Mouse (Mus musculus): ENCODE results near the gene Impdh1. TPM values are rescaled to one million over a fixed set of nuclear protein-coding genes. Genes with fewer than 3 reads are reported as not detected.
A peak's percentile ranks its signal among the peaks of the same experiment; 100 is the strongest.
"Not testable (repeated sequence)": the region's sequence is repeated elsewhere in the genome, so short reads cannot be mapped to it uniquely, and the experiment has no call there.

The Impdh1 gene
- polyA plus RNA-seq, 1 experiment = 52.9 TPM

DNA sequence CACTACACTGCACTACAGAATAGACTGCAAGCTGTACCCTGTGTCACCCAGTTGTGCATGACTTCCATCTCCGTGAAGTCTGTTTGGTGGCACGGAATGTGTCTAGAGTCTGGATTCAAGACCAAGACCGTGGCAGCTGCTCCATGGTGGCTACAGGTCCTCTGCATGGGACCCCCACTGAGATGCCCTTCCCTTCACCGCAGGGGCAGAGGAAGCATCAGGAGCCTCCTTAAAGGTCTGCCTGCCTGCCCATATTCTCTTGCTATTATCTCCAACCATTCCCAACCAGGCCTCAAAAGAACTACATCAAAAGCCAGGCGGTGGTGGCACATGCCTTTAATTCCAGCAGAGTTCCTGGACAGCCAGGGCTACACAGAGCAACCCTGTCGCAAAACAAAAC is 14.2 kb upstream of the Impdh1 start:
- 37% methylated on average over 6 of the region's 6 CpGs for WGBS
- H3K4me3 ChIP-seq (replicated peaks; ENCODE audit: insufficient read depth, low read depth, low read length) = no peak overlapping the region
- no peak for DNase-seq
- no peaks in the 10 kb centered on the region for H3K27me3 ChIP-seq (ENCODE audit: control insufficient read depth, insufficient read depth, low read length)
- TF ChIP-seq POLR2A (IDR thresholded peaks at IDR 0.05; ENCODE audit: borderline replicate concordance, insufficient read depth, low read length) = no peak
- no peak for TF ChIP-seq CTCF (IDR thresholded peaks at IDR 0.05; ENCODE audit: borderline replicate concordance, insufficient read depth, low read depth, low read length)
- no peak overlapping the region for H3K27ac ChIP-seq (ENCODE audit: insufficient read depth, low read length)
- H3K4me1 ChIP-seq (ENCODE audit: control insufficient read depth, insufficient read depth, low read length) = no peaks in the 10 kb centered on the region

DNA sequence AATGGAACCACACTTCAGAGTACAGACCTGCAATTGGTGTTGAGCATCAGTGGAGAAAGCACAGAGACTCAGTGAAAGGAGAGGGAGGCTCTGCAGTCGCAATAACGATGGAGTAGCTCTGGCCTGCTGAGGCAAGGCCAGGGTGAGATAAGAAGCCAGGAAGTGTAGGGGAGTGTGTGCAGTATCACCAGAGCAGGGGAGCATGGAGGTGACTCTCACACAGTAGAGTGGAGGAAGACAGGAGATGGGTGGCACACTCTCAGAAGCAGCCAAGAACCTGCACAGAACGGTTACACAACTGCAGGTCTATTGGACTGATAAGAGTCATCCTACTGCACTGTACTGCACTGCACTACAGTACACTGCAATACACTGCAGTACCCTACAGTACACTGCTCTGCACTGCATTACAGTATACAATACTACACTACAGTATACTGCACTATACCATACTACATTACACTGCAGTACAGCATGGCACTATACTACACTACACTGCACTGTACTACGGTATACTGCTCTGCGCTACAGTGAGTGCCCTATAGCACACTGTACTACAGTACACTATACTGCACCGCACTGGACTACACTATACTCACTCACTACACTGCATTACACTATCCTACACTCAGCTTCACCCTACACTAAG is 13.2 kb upstream of the Impdh1 start:
- no peaks in the 10 kb centered on the region for H3K4me1 ChIP-seq (ENCODE audit: control insufficient read depth, insufficient read depth, low read length)
- no peak overlapping the region for H3K4me3 ChIP-seq (replicated peaks; ENCODE audit: insufficient read depth, low read depth, low read length)
- no peak for TF ChIP-seq POLR2A (IDR thresholded peaks at IDR 0.05; ENCODE audit: borderline replicate concordance, insufficient read depth, low read length)
- TF ChIP-seq CTCF (IDR thresholded peaks at IDR 0.05; ENCODE audit: borderline replicate concordance, insufficient read depth, low read depth, low read length) = no peak
- DNase-seq = no peak
- 92% methylated on average over 6 of the region's 6 CpGs for WGBS
- H3K27ac ChIP-seq (ENCODE audit: insufficient read depth, low read length) = no peak overlapping the region
- no peaks in the 10 kb centered on the region for H3K27me3 ChIP-seq (ENCODE audit: control insufficient read depth, insufficient read depth, low read length)

DNA sequence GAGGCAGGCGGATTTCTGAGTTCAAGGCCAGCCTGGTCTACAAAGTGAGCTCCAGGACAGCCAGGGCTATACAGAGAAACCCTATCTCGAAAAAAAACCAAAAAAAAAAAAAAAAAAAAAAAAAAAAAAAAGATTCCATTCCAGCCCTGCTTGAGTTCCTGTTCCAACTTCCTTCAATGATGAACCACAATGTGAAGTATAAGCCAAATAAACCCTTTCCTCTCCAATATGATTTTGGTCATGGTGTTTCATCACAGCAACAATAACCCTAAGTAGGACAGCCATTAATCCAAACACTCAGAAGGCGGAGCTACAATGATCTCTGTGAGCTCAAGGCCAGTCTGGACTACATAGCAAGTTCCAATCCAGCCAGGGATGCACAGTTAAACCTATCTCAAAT is 1.6 kb upstream of the Impdh1 start:
- 69% methylated on average over 3 of the region's 3 CpGs for WGBS
- H3K4me3 ChIP-seq (replicated peaks; ENCODE audit: insufficient read depth, low read depth, low read length); H3K4me1 ChIP-seq (ENCODE audit: control insufficient read depth, insufficient read depth, low read length); H3K27me3 ChIP-seq (ENCODE audit: control insufficient read depth, insufficient read depth, low read length); H3K27ac ChIP-seq (ENCODE audit: insufficient read depth, low read length); DNase-seq: not testable (repeated sequence)

DNA sequence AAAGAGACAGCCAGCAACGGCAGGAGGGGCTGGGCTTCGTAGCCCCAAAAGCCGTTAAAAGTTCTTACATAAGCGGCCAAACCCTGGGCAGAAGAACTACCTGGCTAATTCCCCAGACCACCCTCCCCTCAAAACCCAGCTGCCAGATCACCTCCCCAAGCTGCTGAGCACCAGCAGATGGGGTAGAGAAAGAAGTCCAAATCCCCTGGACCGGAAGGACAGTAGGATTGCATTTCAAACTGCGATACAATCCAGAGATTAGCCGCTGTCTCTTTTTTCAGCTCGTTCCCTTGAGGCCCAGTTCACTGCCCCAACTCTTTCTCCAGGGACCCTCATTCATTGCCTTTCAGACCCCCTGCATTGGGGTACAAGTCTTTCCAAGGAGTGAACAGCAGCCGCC is 983 bp downstream of the Impdh1 start:
- Histone ChIP-seq H3K27me3 (ENCODE audit: control insufficient read depth, insufficient read depth, low read length) (no peaks in the 10 kb centered on the region), H3K4me1 (ENCODE audit: control insufficient read depth, insufficient read depth, low read length) (peaks cover 12% of the 10 kb centered on the region; the same call in 1 of the 2 replicates), H3K27ac (ENCODE audit: insufficient read depth, low read length) (no peak overlapping the region), H3K4me3 (replicated peaks; ENCODE audit: insufficient read depth, low read depth, low read length) (peak overlapping the region; percentile 87)
- DNase-seq = no peak
- no peak for TF ChIP-seq POLR2A (IDR thresholded peaks at IDR 0.05; ENCODE audit: borderline replicate concordance, insufficient read depth, low read length)
- TF ChIP-seq CTCF (IDR thresholded peaks at IDR 0.05; ENCODE audit: borderline replicate concordance, insufficient read depth, low read depth, low read length) = no peak
- 24% methylated on average over 9 of the region's 9 CpGs for WGBS

DNA sequence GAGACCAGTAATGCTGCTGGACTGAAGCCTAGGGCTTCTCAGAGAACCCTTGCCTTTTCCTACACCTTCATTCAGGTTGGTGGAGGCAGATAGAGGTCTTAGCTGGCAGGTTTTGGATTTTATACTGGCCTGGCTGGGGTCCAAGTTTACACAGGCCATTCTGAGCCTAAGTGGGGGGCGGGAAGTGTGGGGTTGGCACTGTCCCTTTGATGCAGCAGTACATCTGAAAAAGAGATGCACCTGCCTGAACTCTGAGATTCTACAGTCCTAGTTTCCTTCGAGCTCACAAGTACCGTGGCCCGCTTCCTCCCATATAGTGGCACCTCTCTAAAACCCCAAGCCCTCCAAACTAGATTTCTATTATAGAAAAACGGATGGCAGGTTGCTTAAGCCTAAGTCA is 1.4 kb downstream of the Impdh1 start:
- Histone ChIP-seq H3K27ac (ENCODE audit: insufficient read depth, low read length) (no peak overlapping the region), H3K4me3 (replicated peaks; ENCODE audit: insufficient read depth, low read depth, low read length) (no peak overlapping the region), H3K27me3 (ENCODE audit: control insufficient read depth, insufficient read depth, low read length) (no peaks in the 10 kb centered on the region), H3K4me1 (ENCODE audit: control insufficient read depth, insufficient read depth, low read length) (peaks cover 12% of the 10 kb centered on the region; the same call in 1 of the 2 replicates)
- no peak for DNase-seq
- WGBS = 47% methylated on average over 5 of the region's 5 CpGs
- no peak for TF ChIP-seq POLR2A (IDR thresholded peaks at IDR 0.05; ENCODE audit: borderline replicate concordance, insufficient read depth, low read length)
- no peak for TF ChIP-seq CTCF (IDR thresholded peaks at IDR 0.05; ENCODE audit: borderline replicate concordance, insufficient read depth, low read depth, low read length)

DNA sequence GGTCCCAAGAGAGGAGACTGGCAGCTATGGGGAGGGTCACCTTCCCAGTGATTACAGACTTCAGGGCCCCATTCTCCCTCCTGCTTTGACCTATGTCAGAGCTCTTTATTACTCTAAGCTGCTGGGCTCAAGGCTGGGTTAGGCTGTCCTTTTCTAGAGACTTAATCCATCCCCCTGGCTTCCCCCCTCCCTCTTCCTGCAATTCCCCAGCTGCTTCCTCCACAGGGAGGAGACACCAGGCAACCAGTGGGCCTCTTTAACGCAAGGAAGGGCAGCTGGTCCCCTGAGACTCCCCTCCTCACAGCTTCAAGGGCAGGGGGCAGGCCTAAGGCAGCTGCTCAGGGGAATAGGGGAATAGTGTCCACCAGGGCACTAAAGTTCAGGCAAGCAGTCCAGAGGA is 1.9 kb downstream of the Impdh1 start:
- whole genome bisulfite sequencing = 66% methylated on average over 1 of the region's 1 CpGs
- no peak overlapping the region for H3K4me3 ChIP-seq (replicated peaks; ENCODE audit: insufficient read depth, low read depth, low read length)
- H3K27ac ChIP-seq (ENCODE audit: insufficient read depth, low read length) = no peak overlapping the region
- no peak for TF ChIP-seq POLR2A (IDR thresholded peaks at IDR 0.05; ENCODE audit: borderline replicate concordance, insufficient read depth, low read length)
- TF ChIP-seq CTCF (IDR thresholded peaks at IDR 0.05; ENCODE audit: borderline replicate concordance, insufficient read depth, low read depth, low read length) = no peak
- H3K27me3 ChIP-seq (ENCODE audit: control insufficient read depth, insufficient read depth, low read length) = no peaks in the 10 kb centered on the region
- peaks cover 12% of the 10 kb centered on the region; the same call in 1 of the 2 replicates for H3K4me1 ChIP-seq (ENCODE audit: control insufficient read depth, insufficient read depth, low read length)
- DNase-seq = no peak

DNA sequence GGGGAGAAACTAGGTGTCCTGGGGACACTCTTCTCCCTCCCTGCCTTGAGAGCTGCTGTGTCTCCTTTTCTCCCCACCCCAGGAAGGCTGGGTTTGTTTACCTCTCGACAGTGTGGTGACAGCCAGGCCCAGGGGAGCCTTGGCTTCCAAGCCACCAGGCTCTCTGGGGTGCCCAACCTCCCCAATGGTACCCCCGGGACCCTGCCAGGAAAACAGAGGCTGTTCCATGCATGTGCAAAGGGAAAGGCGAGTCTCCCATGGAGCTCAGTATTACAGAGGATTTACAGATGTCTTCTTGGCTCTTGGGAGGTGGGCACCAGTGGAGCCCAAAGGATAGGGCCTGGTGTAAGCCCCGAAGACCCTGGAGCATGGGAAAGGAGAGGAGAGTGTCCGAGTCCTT is 2.7 kb downstream of the Impdh1 start:
- H3K27ac ChIP-seq (ENCODE audit: insufficient read depth, low read length) = no peak overlapping the region
- no peak for DNase-seq
- peaks cover 12% of the 10 kb centered on the region; the same call in 1 of the 2 replicates for H3K4me1 ChIP-seq (ENCODE audit: control insufficient read depth, insufficient read depth, low read length)
- no peak for TF ChIP-seq CTCF (IDR thresholded peaks at IDR 0.05; ENCODE audit: borderline replicate concordance, insufficient read depth, low read depth, low read length)
- no peak for TF ChIP-seq POLR2A (IDR thresholded peaks at IDR 0.05; ENCODE audit: borderline replicate concordance, insufficient read depth, low read length)
- H3K4me3 ChIP-seq (replicated peaks; ENCODE audit: insufficient read depth, low read depth, low read length) = no peak overlapping the region
- WGBS = 82% methylated on average over 5 of the region's 5 CpGs
- no peaks in the 10 kb centered on the region for H3K27me3 ChIP-seq (ENCODE audit: control insufficient read depth, insufficient read depth, low read length)

DNA sequence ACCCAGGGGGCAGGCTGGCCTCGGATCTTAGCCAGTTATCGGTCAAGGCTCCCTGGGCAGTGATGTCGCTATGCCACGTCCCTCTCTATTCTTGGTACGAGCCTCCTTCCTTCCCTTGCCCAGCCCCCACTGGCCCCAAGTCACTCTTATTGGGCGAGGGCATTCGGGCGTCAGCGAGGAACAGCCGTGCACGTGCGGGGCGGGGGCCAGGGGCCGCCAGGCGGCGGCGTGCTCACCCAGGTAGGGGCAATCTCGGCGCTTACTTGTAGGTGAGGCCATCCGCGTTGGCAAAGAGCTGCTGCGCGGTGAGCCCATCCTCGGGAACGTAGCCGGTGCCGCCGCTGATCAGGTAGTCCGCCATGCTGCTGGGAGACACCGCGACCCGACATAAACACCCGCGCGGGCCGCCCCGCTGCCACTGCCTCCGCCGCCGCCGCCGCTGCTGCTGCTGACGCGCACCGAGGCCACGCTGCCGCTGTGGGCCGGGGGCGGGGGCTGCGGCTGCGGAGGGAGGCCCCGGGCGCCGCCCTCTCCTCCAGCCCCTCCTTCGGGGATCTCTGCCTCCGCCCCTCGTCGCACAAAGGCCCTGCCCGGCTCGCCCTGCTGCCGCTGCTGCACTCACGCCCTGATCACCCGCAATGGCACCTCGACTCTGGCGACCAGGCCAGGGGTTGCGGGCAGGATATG is 4.2 kb downstream of the Impdh1 start:
- WGBS = under 1% methylated on average over 63 of the region's 66 CpGs
- peak overlapping the region; percentile 9 for H3K27ac ChIP-seq (ENCODE audit: insufficient read depth, low read length)
- TF ChIP-seq POLR2A (IDR thresholded peaks at IDR 0.05; ENCODE audit: borderline replicate concordance, insufficient read depth, low read length) (peak; percentile 10; the same call in 1 of the 2 replicates), CTCF (IDR thresholded peaks at IDR 0.05; ENCODE audit: borderline replicate concordance, insufficient read depth, low read depth, low read length) (no peak)
- peaks cover 12% of the 10 kb centered on the region; the same call in 1 of the 2 replicates for H3K4me1 ChIP-seq (ENCODE audit: control insufficient read depth, insufficient read depth, low read length)
- DNase-seq = peak; percentile 78 to 80
- no peaks in the 10 kb centered on the region for H3K27me3 ChIP-seq (ENCODE audit: control insufficient read depth, insufficient read depth, low read length)
- peak overlapping the region; percentile 88 for H3K4me3 ChIP-seq (replicated peaks; ENCODE audit: insufficient read depth, low read depth, low read length)
